Mouse (Mus musculus) C2C12 (cell line): ENCODE results near the gene Fis1.
"Not testable (repeated sequence)": the region's sequence is repeated elsewhere in the genome, so short reads cannot be mapped to it uniquely, and the experiment has no call there.

Experiments used
- CTCF ChIP-seq: IDR thresholded peaks from one replicate; pipeline ENCODE4 v1.5.1; 2011; ENCODE audit not compliant: control insufficient read depth, insufficient read depth, insufficient read length
- FOSL1 ChIP-seq: IDR thresholded peaks from one replicate; pipeline ENCODE4 v1.8.0; 2011; ENCODE audit warnings: mild to moderate bottlenecking, low read length; ENCODE audit not compliant: poor library complexity, insufficient read depth, severe bottlenecking
- MAX ChIP-seq: IDR thresholded peaks from one replicate; pipeline ENCODE4 v1.6.1; 2011; ENCODE audit warnings: mild to moderate bottlenecking, control low read depth
- USF1 ChIP-seq: IDR thresholded peaks from one replicate; pipeline ENCODE4 v1.6.1; 2011; ENCODE audit warnings: low read depth, mild to moderate bottlenecking, control low read depth, moderate library complexity

- not testable (repeated sequence) for TF ChIP-seq CTCF, MAX, FOSL1, USF1
Measured at GRCm38 (mm10) chr5:136940029-136940428, 13.0 kb upstream of the Fis1 start.
